Mouse (Mus musculus): ENCODE measurements around the gene Hand1.

Hand1 gene

DNA sequence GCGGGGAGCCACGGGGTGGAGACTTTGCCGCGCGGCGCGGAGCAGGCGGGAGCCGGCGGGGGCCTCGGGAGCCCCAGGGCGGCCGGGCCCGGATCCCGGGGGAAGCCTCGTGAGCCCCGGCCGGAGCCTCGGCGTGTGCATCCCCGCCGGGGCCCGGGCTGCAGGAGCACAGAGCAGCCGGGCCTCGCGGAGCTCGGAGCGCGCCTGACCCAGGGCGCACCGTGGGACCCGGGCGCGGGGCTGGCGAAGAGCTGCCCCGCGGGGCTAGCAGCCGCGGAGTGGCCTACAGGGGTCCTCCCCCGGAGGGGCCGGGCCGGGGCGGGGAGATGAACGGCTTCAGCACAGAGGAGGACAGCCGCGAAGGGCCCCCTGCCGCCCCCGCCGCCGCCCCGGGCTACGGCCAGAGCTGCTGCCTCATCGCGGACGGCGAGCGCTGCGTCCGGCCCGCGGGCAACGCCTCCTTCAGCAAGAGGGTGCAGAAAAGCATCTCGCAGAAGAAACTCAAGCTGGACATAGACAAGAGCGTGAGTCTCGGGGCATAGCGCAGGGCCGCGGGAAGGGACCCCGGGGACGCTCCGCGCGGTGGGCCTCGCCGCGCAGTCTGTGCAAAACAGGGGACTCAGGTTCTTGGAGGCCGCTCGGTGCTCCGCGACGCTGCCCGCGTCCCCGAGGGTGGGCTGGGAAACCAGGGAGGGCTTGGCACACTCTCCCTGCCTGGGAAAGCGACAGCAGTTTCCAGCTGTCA lies 30.7 kb downstream of the Hand1 start:
- DNase-seq (ENCODE audit: low spot score): peak; percentile 70

- peak; percentile 99 for DNase-seq (ENCODE audit: low spot score)
Observed at GRCm38 (mm10) chr11:57800971-57801765, 31.4 kb downstream of the Hand1 start, which contains the start of gene Sap30l. Gene Sap30l, plus strand, starts transcription at chr11:57801637.

DNA sequence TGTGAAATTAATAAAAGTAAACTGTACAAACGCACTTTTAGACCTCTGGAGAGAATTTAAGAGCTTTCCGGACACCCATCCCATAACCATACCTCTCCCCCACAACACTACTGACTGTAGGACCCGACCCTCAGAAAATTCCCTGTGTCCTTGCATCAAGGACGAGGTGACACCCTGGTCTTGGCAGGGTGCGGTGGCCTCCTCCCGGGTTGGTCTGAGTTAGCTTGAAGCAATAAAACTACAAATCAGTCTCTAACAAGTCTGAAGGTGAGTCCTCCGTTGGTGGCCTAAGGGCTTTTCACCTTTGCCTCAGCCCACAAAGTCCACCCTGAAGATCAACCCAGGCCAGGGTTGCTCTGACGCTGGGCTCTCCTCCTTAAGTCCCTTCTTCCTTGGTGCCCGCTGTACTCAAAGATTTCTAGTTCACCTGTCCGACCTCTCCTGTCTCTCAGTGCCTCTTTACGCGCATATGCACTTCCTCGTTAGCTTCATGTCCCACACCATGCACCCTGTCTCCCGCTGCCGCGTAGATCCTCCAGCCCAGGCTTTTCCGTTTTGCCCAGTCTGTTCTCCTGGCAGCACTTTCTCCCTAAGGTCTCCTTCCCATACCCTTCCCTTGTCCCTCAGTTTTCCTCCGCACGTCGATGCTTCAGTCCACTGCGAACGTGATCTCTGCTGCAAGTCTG lies 32.2 kb downstream of the Hand1 start:
- DNase-seq (ENCODE audit: low spot score): no peak

DNA sequence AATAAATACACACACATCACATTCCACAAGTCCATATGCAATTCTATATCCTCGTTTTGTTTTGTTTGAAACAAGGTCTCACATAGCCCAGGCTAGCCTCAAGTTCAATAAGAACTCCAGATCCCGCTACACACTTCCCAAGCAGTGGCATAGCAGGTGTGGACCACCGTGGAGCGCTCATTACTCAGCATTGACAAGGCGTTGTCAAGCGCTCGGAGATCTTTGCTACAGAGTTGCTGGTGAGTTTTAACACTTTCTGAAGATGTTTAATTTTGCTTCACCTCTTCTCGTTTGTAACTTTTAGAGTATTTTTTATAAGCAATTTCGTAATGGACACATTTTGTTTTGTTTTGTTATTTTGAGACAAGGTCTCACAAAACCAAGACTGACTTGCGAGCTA lies 33.2 kb downstream of the Hand1 start:
- DNase-seq (ENCODE audit: low spot score): no peak

DNA sequence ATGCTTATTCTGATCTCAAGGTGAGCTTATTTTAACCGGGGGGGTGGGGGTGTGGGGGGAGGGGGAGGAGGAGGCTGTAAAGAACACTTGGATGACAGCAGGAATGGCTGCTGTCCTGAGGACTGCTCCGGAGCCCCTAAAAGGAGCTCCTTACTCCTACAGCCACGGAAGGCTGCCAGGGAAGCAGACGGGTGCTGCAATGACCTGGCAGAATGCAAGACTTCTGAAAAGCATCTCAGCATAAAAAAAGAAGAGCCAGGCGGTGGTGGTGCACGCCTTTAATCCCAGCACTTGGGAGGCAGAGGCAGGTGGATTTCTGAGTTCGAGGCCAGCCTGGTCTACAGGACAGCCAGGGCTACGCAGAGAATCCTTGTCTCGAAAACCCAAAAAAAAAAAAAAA lies 34.8 kb downstream of the Hand1 start:
- no peak for DNase-seq (ENCODE audit: low spot score)

GRCm38 (mm10) chr11:57795086-57795485 lies 37.5 kb downstream of the Hand1 start:
- DNase-seq (ENCODE audit: low spot score): no peak

DNA sequence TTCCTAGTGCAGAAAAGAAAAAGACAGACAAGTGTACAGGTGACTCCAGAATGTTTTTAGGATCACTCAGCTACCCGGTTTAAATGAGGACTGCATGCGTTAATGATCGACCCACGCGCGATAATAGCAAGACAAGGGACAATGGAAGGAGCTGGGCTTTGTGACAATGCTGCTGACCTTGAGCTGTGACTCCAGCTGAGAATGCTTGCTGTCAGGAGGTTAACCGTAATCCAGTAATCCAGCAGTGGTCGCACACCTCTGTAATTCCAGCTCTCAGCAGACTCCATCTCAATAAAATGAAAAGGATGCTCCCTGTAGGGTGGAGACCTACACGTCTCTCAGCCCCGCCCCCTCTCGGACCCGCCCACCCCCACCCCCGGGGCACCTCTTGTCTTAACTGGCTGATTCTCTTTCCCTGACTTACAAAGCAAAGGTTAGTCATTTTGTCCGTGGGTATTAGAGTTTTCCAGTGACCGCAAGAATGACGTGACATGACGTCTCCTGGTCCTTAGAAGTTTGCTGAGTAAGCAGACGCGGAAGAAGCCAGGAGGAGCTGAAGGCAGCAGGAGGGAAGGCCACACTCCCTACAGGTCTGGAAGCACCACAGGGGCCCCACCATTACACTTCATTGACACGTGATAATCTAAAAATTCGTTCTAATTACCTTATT lies 41.6 kb downstream of the Hand1 start:
- DNase-seq (ENCODE audit: low spot score): peak; percentile 49

- DNase-seq (ENCODE audit: low spot score): peak; percentile 57
Observed at GRCm38 (mm10) chr11:57787913-57788312, 44.7 kb downstream of the Hand1 start.

DNA sequence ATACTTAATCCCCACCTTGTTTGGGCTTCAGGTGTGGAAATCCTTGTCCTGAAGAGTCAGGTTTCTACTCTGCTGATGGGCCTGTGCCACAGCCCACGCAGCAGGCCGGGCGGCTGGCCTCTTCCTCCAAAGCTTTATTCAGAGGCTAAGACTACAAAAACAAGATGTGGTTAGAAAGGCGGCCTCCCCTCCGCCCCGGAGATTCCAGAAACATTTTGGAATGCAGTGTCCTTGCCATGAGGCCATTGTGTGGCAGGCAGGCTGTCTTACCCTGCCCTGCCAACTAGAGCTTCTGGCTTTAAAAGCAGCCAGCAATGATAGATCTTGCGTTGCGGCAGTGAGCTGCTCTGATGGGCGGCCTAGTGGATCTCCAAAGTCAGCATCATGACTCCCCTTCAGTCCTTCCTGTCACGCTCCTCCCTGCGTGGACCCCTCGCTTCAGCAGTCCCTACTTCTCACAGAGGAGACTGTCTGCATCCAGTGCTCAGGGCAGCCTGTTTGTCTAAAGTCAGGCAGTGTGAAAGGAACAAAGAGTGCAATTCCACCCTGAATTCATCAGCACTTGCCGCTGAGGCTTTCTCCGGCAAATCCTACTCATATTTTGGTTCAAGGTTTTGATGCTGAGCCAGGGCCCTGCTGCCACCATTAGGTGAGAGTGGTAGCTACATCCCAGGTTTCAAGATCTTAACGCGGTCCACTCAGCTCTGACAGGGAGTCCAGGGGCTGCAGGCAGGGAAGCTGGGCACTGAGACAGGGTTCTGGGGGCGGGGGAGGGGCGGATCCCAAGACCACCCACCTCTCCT lies 45.8 kb downstream of the Hand1 start:
- DNase-seq (ENCODE audit: low spot score): peak; percentile 49

DNA sequence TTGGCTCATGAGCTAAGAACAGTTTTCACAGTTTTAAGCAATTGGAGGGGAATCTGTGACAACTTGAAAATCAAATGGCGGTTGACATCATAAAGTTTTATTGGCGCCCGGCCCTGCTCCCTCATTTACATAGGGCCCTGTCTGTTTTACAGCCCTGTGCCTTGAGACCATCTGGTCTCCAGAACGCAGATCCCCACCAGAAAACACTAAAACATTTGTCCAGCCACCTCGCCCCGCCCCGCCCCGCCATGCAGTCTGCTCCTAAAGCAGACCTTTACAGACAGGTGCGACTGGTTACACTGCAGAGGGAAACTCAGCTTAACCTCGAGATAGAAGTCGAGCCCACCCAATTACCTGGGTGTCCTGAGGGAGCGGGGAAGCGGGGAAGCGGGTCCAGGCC lies 52.8 kb downstream of the Hand1 start:
- no peak for DNase-seq (ENCODE audit: low spot score)
